Mouse (Mus musculus): ENCODE measurements around the gene Cyp2c40. TPM values are rescaled to one million over a fixed set of nuclear protein-coding genes. Genes with fewer than 3 reads are reported as not detected.

Gene Cyp2c40
- not detected for polyA plus RNA-seq (2017; shearing (Covaris generic))

GRCm38 (mm10) chr19:39812714-39813113 lies at the start of gene Cyp2c40:
Gene Cyp2c40 (minus strand): TSS chr19:39812814.

GRCm38 (mm10) chr19:39740920-39741319 lies 71.7 kb downstream of the Cyp2c40 start, which contains the start of gene Cyp2c68:
Gene Cyp2c68 (minus strand): TSS chr19:39741054.

Other genes starting within 250 kb of the Cyp2c40 start
- gene Cyp2c67, start 163.8 kb downstream of the Cyp2c40 start, polyA plus RNA-seq (2017; shearing (Covaris generic)) = not detected
- gene Cyp2c68, start 71.8 kb downstream of the Cyp2c40 start, polyA plus RNA-seq (2017; shearing (Covaris generic)) = not detected
- gene Cyp2c69, start 74.0 kb upstream of the Cyp2c40 start, polyA plus RNA-seq (2017; shearing (Covaris generic)) = not detected
- gene Cyp2c37, start 179.6 kb upstream of the Cyp2c40 start, polyA plus RNA-seq (2017; shearing (Covaris generic)) = not detected

Data from CD4-positive, CD25-positive, alpha-beta regulatory T cell, adult 9 weeks (primary cell).